Comparison of ENCODE assay signal across 28 mouse cellular contexts in genomic region chr8:89207891-89208290, GRCm38 (mm10).
"Had no signal": no experiment of that assay in that cellular context is flagged by ENCODE, and none has a peak within 500 bp of the region (broad histone marks: within the 10 kb centered on the region; RNA-seq: fewer than 3 reads in every experiment).

No protein-coding gene starts in this region.

- H3K27ac ChIP-seq: embryonic facial prominence, embryonic 10.5 days; embryonic facial prominence, embryonic 12.5 days; embryonic facial prominence, embryonic 13.5 days; embryonic facial prominence, embryonic 15.5 days; forebrain, embryonic 10.5 days; forebrain, embryonic 12.5 days; forebrain, embryonic 13.5 days; forebrain, embryonic 15.5 days; gastrocnemius, adult 2 months; heart, adult 2 months had no signal

- H3K27me3 ChIP-seq: embryonic facial prominence, embryonic 12.5 days; embryonic facial prominence, embryonic 13.5 days; embryonic facial prominence, embryonic 15.5 days; forebrain, embryonic 12.5 days; forebrain, embryonic 13.5 days; forebrain, embryonic 15.5 days had no signal

- H3K9me3 ChIP-seq: embryonic facial prominence, embryonic 10.5 days; embryonic facial prominence, embryonic 12.5 days; embryonic facial prominence, embryonic 13.5 days; embryonic facial prominence, embryonic 15.5 days; forebrain, embryonic 10.5 days; forebrain, embryonic 12.5 days; forebrain, embryonic 13.5 days; forebrain, embryonic 15.5 days had no signal

- H3K9ac ChIP-seq: embryonic facial prominence, embryonic 12.5 days; embryonic facial prominence, embryonic 13.5 days; embryonic facial prominence, embryonic 15.5 days; forebrain, embryonic 12.5 days; forebrain, embryonic 13.5 days; forebrain, embryonic 15.5 days; forebrain, postnatal 0 days had no signal

- H3K4me1 ChIP-seq: embryonic facial prominence, embryonic 10.5 days; embryonic facial prominence, embryonic 12.5 days; embryonic facial prominence, embryonic 13.5 days; embryonic facial prominence, embryonic 15.5 days; forebrain, embryonic 15.5 days had no signal

- DNase-seq: cerebellum, adult 2 months; cerebellum, adult 8-10 months; cerebellum, adult 9-10 months; cerebellum, adult 9-11 months; cerebellum, postnatal 10 days; cerebellum, postnatal 14 days; cerebellum, postnatal 25 days; cerebellum, postnatal 36 days; embryo, embryonic 11 days; forebrain, postnatal 0 days; gastrocnemius, adult 2 months; gastrocnemius, postnatal 10 days; gastrocnemius, postnatal 14 days; gastrocnemius, postnatal 25 days; gastrocnemius, postnatal 36 days; heart, adult 18-20 months; heart, adult 2 months had no signal

- H3K36me3 ChIP-seq: embryonic facial prominence, embryonic 10.5 days; embryonic facial prominence, embryonic 12.5 days; embryonic facial prominence, embryonic 13.5 days; embryonic facial prominence, embryonic 15.5 days; forebrain, embryonic 10.5 days; forebrain, embryonic 12.5 days; forebrain, embryonic 15.5 days had no signal

- ATAC-seq: forebrain, embryonic 13.5 days; forebrain, embryonic 14.5 days; forebrain, embryonic 15.5 days; forebrain, embryonic 16.5 days; forebrain, postnatal 0 days had no signal

- H3K4me3 ChIP-seq: embryonic facial prominence, embryonic 10.5 days; embryonic facial prominence, embryonic 12.5 days; embryonic facial prominence, embryonic 13.5 days; embryonic facial prominence, embryonic 15.5 days; erythroblast, embryonic 14.5 days; forebrain, embryonic 10.5 days; forebrain, embryonic 12.5 days; forebrain, embryonic 13.5 days; forebrain, embryonic 15.5 days; gastrocnemius, adult 2 months; heart, adult 2 months had no signal

- H3K4me2 ChIP-seq: embryonic facial prominence, embryonic 12.5 days; embryonic facial prominence, embryonic 13.5 days; embryonic facial prominence, embryonic 15.5 days; forebrain, embryonic 12.5 days; forebrain, embryonic 13.5 days; forebrain, embryonic 15.5 days had no signal
